Mouse (Mus musculus) midbrain, embryonic 13.5 days (tissue): ENCODE measurements at regions not wholly inside any gene's neighbourhood (a gene's known extent, or its start where the extent isn't known, plus 50 kb on each side); places are given as distances from the start of the nearest gene placed in this dataset.

Source experiments
- ATAC-seq: fragments of 200-750 bp; cut with Nextera tagmentation; 2 replicates; pipeline ENCODE4 v1.8.0; 2017; ENCODE audit warnings: mild to moderate bottlenecking, moderate TSS enrichment, moderate library complexity
- H3K27ac ChIP-seq: fragments of 300-500 bp; sonication (generic); 2 replicates; pipeline ENCODE4 v1.5.1; 2015; ENCODE audit warnings: inconsistent platforms, mild to moderate bottlenecking, moderate library complexity
- H3K27me3 ChIP-seq: fragments of 300-500 bp; sonication (generic); 2 replicates; pipeline ENCODE4 v1.6.1; 2015; ENCODE audit warnings: mild to moderate bottlenecking, inconsistent platforms
- H3K36me3 ChIP-seq: fragments of 300-500 bp; sonication (generic); 2 replicates; pipeline ENCODE4 v1.6.1; 2015; ENCODE audit warnings: mild to moderate bottlenecking, inconsistent platforms
- H3K4me1 ChIP-seq: fragments of 300-500 bp; sonication (generic); replicated peaks from 2 replicates; pipeline ENCODE4 v1.6.1; 2015; ENCODE audit warnings: inconsistent platforms
- H3K4me2 ChIP-seq: fragments of 300-500 bp; sonication (generic); replicated peaks from 2 replicates; pipeline ENCODE4 v1.6.1; 2015; ENCODE audit warnings: moderate library complexity, mild to moderate bottlenecking, inconsistent platforms
- H3K4me3 ChIP-seq: fragments of 300-500 bp; sonication (generic); replicated peaks from 2 replicates; pipeline ENCODE4 v1.5.1; 2015; ENCODE audit warnings: mild to moderate bottlenecking, inconsistent platforms
- H3K9ac ChIP-seq: fragments of 300-500 bp; sonication (generic); replicated peaks from 2 replicates; pipeline ENCODE4 v1.6.1; 2015; ENCODE audit warnings: mild to moderate bottlenecking, inconsistent platforms
- H3K9me3 ChIP-seq: fragments of 300-500 bp; sonication (generic); 2 replicates; pipeline ENCODE4 v1.6.1; 2016; ENCODE audit warnings: mild to moderate bottlenecking, inconsistent platforms
- WGBS: fragments of 180-500 bp; shearing (Covaris S2); methylation state at CpG from one replicate; pipeline ENCODE4 v1.1.7; 2015; 5-methylcytosine and 5-hydroxymethylcytosine counted together

DNA sequence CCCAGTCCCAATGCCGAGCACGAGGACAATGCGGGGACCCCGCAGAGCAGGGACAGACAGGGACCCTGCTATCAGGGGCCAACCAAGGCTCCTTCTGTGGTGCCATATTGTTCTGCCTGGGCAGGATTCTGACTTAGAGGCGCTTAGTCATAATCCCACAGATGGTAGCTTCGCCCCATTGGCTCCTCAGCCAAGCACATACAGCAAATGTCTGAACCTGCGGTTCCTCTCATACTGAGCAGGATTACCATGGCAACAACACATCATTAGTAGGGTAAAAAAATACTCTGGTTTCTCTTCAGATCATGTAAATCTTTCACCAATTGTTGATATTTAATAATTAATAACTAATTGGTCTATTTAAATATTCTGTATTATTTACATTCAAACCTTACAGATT lies 2140.3 kb upstream of the Cdh20 start:
- Histone ChIP-seq H3K4me2 (no peak overlapping the region), H3K4me1 (no peaks in the 10 kb centered on the region), H3K9ac (no peak overlapping the region), H3K4me3 (no peak overlapping the region), H3K36me3 (no peaks in the 10 kb centered on the region), H3K9me3 (no peaks in the 10 kb centered on the region), H3K27ac (no peak overlapping the region), H3K27me3 (no peaks in the 10 kb centered on the region)
- 76% methylated on average over 7 of the region's 7 CpGs for WGBS
- peak; percentile 99 for ATAC-seq

- no peaks in the 10 kb centered on the region for H3K27me3 ChIP-seq
- no peak overlapping the region for H3K27ac ChIP-seq
- H3K4me3 ChIP-seq, result no peak overlapping the region
- H3K4me1 ChIP-seq, result no peaks in the 10 kb centered on the region
- no peaks in the 10 kb centered on the region for H3K36me3 ChIP-seq
- H3K9ac ChIP-seq, result no peak overlapping the region
- no peak overlapping the region for H3K4me2 ChIP-seq
- WGBS, result 67% methylated on average over 1 of the region's 1 CpGs
- no peaks in the 10 kb centered on the region for H3K9me3 ChIP-seq
- ATAC-seq, result no peak
These were observed 2123.9 kb upstream of the Cdh20 start for GRCm38 (mm10) chr1:102644379-102644778.

GRCm38 (mm10) chr1:102687367-102688070 lies 2080.8 kb upstream of the Cdh20 start:
- Histone ChIP-seq H3K9ac (no peak overlapping the region), H3K36me3 (no peaks in the 10 kb centered on the region), H3K27ac (no peak overlapping the region), H3K4me3 (no peak overlapping the region), H3K4me1 (no peaks in the 10 kb centered on the region), H3K27me3 (no peaks in the 10 kb centered on the region), H3K4me2 (no peak overlapping the region), H3K9me3 (no peaks in the 10 kb centered on the region)
- no peak for ATAC-seq
- WGBS, result 87% methylated on average over 2 of the region's 2 CpGs

DNA sequence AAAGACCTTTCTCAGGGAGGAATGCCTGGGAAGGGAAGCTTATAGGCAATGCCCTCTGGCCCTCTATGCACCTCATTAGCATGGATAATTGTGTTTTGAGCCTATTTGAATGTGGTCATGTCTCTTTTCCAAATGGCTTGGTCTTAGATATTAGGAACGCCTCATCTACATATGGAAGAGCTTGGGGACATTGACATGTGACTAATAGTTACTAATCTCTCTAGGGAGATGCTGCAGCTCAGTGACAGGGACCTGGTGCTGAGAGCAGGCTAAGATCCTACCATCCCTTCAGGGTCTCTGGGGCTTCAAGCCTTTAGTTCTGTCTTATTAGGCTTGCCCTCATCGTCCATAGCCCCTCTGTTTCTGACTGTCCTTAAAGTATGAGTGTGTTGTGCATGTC lies 2051.9 kb upstream of the Cdh20 start:
- Histone ChIP-seq H3K27ac (no peak overlapping the region), H3K9me3 (no peaks in the 10 kb centered on the region), H3K4me3 (no peak overlapping the region), H3K4me2 (no peak overlapping the region), H3K27me3 (no peaks in the 10 kb centered on the region), H3K36me3 (no peaks in the 10 kb centered on the region), H3K4me1 (no peaks in the 10 kb centered on the region), H3K9ac (no peak overlapping the region)
- WGBS, result 85% methylated on average over 2 of the region's 2 CpGs
- no peak for ATAC-seq

GRCm38 (mm10) chr1:102733991-102734390 lies 2034.3 kb upstream of the Cdh20 start:
- no peaks in the 10 kb centered on the region for H3K9me3 ChIP-seq
- no peaks in the 10 kb centered on the region for H3K36me3 ChIP-seq
- no peak overlapping the region for H3K9ac ChIP-seq
- H3K27ac ChIP-seq, result no peak overlapping the region
- no peak overlapping the region for H3K4me3 ChIP-seq
- H3K4me2 ChIP-seq, result no peak overlapping the region
- WGBS, result 92% methylated on average over 1 of the region's 1 CpGs
- no peak for ATAC-seq
- no peaks in the 10 kb centered on the region for H3K27me3 ChIP-seq
- H3K4me1 ChIP-seq, result no peaks in the 10 kb centered on the region

DNA sequence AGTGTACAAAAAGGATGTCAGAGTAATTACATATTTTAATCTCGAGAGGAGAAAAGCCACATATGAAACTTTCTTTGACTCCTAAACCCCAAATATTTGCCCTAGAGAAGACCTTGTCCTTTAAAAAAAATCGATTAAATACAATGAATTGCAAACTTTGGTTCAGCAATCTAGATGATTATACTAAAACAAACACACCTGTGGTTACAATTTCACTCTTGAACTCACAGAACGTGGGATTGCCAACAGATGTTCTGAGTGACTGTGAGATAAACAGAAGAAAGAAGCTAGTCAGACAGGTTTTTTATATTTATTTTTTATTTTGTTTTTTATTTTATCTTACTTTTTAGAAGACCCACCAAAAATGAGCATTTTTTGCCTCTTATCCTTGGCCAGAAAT lies 2032.9 kb upstream of the Cdh20 start:
- ATAC-seq, result no peak
- H3K27me3 ChIP-seq, result no peaks in the 10 kb centered on the region
- no peaks in the 10 kb centered on the region for H3K9me3 ChIP-seq
- H3K4me3 ChIP-seq, result no peak overlapping the region
- no peak overlapping the region for H3K9ac ChIP-seq
- no peak overlapping the region for H3K27ac ChIP-seq
- H3K36me3 ChIP-seq, result no peaks in the 10 kb centered on the region
- no peaks in the 10 kb centered on the region for H3K4me1 ChIP-seq
- WGBS, result 74% methylated on average over 3 of the region's 3 CpGs
- H3K4me2 ChIP-seq, result no peak overlapping the region

GRCm38 (mm10) chr1:102757941-102758340 lies 2010.4 kb upstream of the Cdh20 start:
- ATAC-seq, result no peak
- Histone ChIP-seq H3K36me3 (no peaks in the 10 kb centered on the region), H3K4me1 (no peaks in the 10 kb centered on the region), H3K9ac (no peak overlapping the region), H3K27ac (no peak overlapping the region), H3K4me2 (no peak overlapping the region), H3K27me3 (no peaks in the 10 kb centered on the region), H3K9me3 (no peaks in the 10 kb centered on the region), H3K4me3 (no peak overlapping the region)
- WGBS, result 69% methylated on average over 1 of the region's 1 CpGs
